Mouse (Mus musculus) embryonic facial prominence, embryonic 12.5 days (tissue): ENCODE measurements around the gene Tmem167. TPM values are rescaled to one million over a fixed set of nuclear protein-coding genes. Genes with fewer than 3 reads are reported as not detected.
A peak's percentile ranks its signal among the peaks of the same experiment; 100 is the strongest.
"Not testable (repeated sequence)": the region's sequence is repeated elsewhere in the genome, so short reads cannot be mapped to it uniquely, and the experiment has no call there.

Source experiments
- ATAC-seq: fragments of 200-750 bp; cut with Nextera tagmentation; 2 replicates; pipeline ENCODE4 v1.8.0; 2017; ENCODE audit not compliant: insufficient number of reproducible peaks, insufficient read depth, low FRiP score, low TSS enrichment
- H3K27ac ChIP-seq: fragments of 300-500 bp; sonication (generic); 2 replicates; pipeline ENCODE4 v1.5.1; 2016; ENCODE audit warnings: mild to moderate bottlenecking
- H3K27me3 ChIP-seq: fragments of 300-500 bp; sonication (generic); 2 replicates; pipeline ENCODE4 v1.6.1; 2016; ENCODE audit warnings: mild to moderate bottlenecking, moderate library complexity
- H3K36me3 ChIP-seq: fragments of 300-500 bp; sonication (generic); 2 replicates; pipeline ENCODE4 v1.6.1; 2016; ENCODE audit warnings: mild to moderate bottlenecking
- H3K4me1 ChIP-seq: fragments of 300-500 bp; sonication (generic); 2 replicates; pipeline ENCODE4 v1.6.1; 2016
- H3K4me2 ChIP-seq: fragments of 300-500 bp; sonication (generic); replicated peaks from 2 replicates; pipeline ENCODE4 v1.6.1; 2016; ENCODE audit warnings: mild to moderate bottlenecking, moderate library complexity
- H3K4me3 ChIP-seq: fragments of 300-500 bp; sonication (generic); 2 replicates; pipeline ENCODE4 v1.5.1; 2016; ENCODE audit warnings: mild to moderate bottlenecking
- H3K9ac ChIP-seq: fragments of 300-500 bp; sonication (generic); 2 replicates; pipeline ENCODE4 v1.6.1; 2016; ENCODE audit warnings: mild to moderate bottlenecking, moderate library complexity
- H3K9me3 ChIP-seq: fragments of 300-500 bp; sonication (generic); 2 replicates; pipeline ENCODE4 v1.6.1; 2016; ENCODE audit warnings: mild to moderate bottlenecking, moderate library complexity
- WGBS: fragments of 180-500 bp; shearing (Covaris S2); methylation state at CpG from one replicate; pipeline ENCODE4 v1.1.7; 2016; 5-methylcytosine and 5-hydroxymethylcytosine counted together
- polyA plus RNA-seq: library from polyadenylated mRNA; unstranded; fragments of >200 nt; fragmentation: Nextera tagmentation; extraction: Ambion mirVana; gene quantifications from 2 replicates; pipeline ENCODE4 v1.2.1, GENCODE M21; 2016

Gene Tmem167
- polyA plus RNA-seq, result 71.1 and 73.6 TPM in 2 replicates

- peak within 1 kb of the TSS; percentile 92 for H3K9ac ChIP-seq
- H3K36me3 ChIP-seq, result no peaks in the 10 kb centered on the region
- H3K27ac ChIP-seq, result peak within 1 kb of the TSS; percentile 91
- H3K27me3 ChIP-seq, result no peaks in the 10 kb centered on the region
- H3K4me3 ChIP-seq, result peak within 1 kb of the TSS; percentile 92
- H3K4me2 ChIP-seq, result peak within 1 kb of the TSS; percentile 90
- no peaks in the 10 kb centered on the region for H3K9me3 ChIP-seq
- 2% methylated on average over 41 of the region's 41 CpGs for WGBS
- ATAC-seq, result peak; percentile 100
- H3K4me1 ChIP-seq, result no peaks in the 10 kb centered on the region
These were observed at the start of gene Tmem167, which contains the start of gene Xrcc4 for GRCm38 (mm10) chr13:90088962-90089824. TSS of gene Tmem167 (plus strand) at chr13:90089123. TSS of gene Xrcc4 (minus strand) at chr13:90089608.

DNA sequence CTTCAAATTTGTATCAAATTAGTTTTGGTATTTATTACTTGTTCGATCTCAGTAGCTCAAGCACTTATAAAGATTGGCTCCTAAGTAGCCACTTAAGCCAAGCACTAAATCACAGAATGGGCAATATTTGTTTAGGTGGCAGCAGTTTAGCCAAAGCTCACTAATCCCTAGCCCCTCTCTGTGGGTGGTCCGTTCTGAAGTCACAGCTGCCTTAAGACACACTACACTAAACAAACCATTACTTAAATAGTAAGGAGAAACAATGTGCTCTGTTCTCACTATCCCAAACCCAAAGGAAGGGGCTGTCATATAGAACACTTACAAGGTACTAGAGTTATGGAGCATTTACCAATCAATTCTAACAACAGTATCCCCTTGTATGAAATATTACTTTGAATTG, 49.3 kb upstream of the Tmem167 start:
- no peak for ATAC-seq
- peaks cover 6% of the 10 kb centered on the region; the same call in 1 of the 2 replicates for H3K4me1 ChIP-seq
- WGBS, result 20% methylated on average over 2 of the region's 2 CpGs

DNA sequence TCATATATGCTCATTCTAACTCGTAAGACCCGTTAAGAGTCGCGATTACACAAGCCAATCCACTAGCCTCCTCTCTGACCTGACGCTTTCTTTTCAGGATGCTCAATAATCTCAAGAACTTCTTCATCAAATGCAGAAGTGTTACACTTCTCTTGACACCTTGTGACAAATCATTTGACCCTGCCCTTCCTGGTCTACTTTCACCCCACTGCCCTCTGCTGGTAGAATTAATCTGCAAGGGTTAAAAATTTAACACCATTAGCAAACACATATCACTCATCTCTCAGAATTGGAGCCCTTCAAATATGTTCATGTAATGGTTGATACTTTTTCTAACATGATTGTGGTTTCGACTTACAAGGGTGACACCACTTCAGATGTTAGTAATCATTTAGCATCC, 37.2 kb upstream of the Tmem167 start:
- H3K27ac ChIP-seq, result no peak overlapping the region
- no peak for ATAC-seq
- no peaks in the 10 kb centered on the region for H3K9me3 ChIP-seq
- H3K4me2 ChIP-seq, result no peak overlapping the region
- H3K36me3 ChIP-seq, result no peaks in the 10 kb centered on the region
- 84% methylated on average over 6 of the region's 6 CpGs for WGBS
- H3K4me3 ChIP-seq, result no peak overlapping the region
- no peak overlapping the region for H3K9ac ChIP-seq
- no peaks in the 10 kb centered on the region for H3K4me1 ChIP-seq
- H3K27me3 ChIP-seq, result no peaks in the 10 kb centered on the region

More for the DNA sequence above, 49.3 kb upstream of the Tmem167 start:
- no peak overlapping the region for H3K9ac ChIP-seq
- H3K36me3 ChIP-seq, result no peaks in the 10 kb centered on the region
- no peak overlapping the region for H3K4me2 ChIP-seq
- H3K27ac ChIP-seq, result no peak overlapping the region
- no peaks in the 10 kb centered on the region for H3K9me3 ChIP-seq
- no peaks in the 10 kb centered on the region for H3K27me3 ChIP-seq
- no peak overlapping the region for H3K4me3 ChIP-seq

DNA sequence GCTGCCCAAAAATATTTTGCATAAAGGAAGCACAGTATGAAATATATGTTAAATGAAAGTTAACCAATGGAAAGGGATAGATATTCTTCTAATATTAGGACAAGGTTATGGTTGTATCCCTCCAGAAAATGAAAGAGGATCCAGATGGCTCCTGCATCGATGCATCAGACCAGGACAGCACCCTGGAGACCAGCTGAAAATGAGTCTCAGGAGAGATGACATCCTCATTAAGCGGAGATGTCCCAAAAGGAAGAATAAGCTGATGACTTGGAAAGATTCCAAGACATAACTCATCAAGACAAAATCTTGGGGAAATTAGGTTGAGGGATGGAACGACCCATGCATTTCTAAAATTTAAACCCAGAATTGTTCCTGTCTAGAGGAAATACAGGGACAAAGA, 36.5 kb upstream of the Tmem167 start:
- no peak for ATAC-seq
- H3K27me3 ChIP-seq, result no peaks in the 10 kb centered on the region
- H3K9ac ChIP-seq, result no peak overlapping the region
- 77% methylated on average over 3 of the region's 3 CpGs for WGBS
- H3K4me1 ChIP-seq, result no peaks in the 10 kb centered on the region
- no peak overlapping the region for H3K4me2 ChIP-seq
- H3K27ac ChIP-seq, result no peak overlapping the region
- H3K9me3 ChIP-seq, result no peaks in the 10 kb centered on the region
- H3K4me3 ChIP-seq, result no peak overlapping the region
- H3K36me3 ChIP-seq, result no peaks in the 10 kb centered on the region

GRCm38 (mm10) chr13:90061877-90062276, 27.0 kb upstream of the Tmem167 start:
- Histone ChIP-seq H3K4me3 (no peak overlapping the region), H3K36me3 (no peaks in the 10 kb centered on the region), H3K27ac (no peak overlapping the region), H3K27me3 (no peaks in the 10 kb centered on the region), H3K4me2 (no peak overlapping the region), H3K4me1 (no peaks in the 10 kb centered on the region), H3K9ac (no peak overlapping the region), H3K9me3 (no peaks in the 10 kb centered on the region)
- WGBS, result 86% methylated on average over 1 of the region's 1 CpGs
- ATAC-seq, result no peak

GRCm38 (mm10) chr13:90089825-90090183, 881 bp downstream of the Tmem167 start:
- Histone ChIP-seq H3K9ac (peak overlapping the region; percentile 92), H3K9me3 (no peaks in the 10 kb centered on the region), H3K4me2 (peak overlapping the region; percentile 90), H3K27ac (peak overlapping the region; percentile 91), H3K4me1 (no peaks in the 10 kb centered on the region), H3K4me3 (peak overlapping the region; percentile 92), H3K36me3 (no peaks in the 10 kb centered on the region), H3K27me3 (no peaks in the 10 kb centered on the region)
- WGBS, result 1% methylated on average over 27 of the region's 27 CpGs
- ATAC-seq, result peak; percentile 86

DNA sequence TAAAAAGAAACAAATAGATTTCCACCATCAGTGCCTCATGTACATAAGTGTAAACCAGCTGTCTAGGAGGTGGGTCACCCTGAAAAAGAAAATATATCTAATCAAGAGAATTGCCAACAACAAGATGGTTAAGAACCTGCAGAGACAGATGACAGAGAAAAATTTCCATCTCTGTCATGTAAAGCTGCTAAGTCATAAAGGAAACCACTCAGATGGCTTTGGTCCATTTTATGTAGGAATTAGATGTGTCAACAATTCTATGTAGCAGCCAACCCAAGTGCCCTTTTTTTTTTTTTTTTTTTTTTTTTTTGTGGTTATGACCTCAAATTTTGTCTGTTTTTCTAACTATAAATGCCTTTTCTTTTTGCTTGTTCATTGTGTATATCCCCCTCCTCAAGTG, 12.6 kb downstream of the Tmem167 start:
- Histone ChIP-seq H3K9me3 (no peaks in the 10 kb centered on the region), H3K4me2 (no peak overlapping the region), H3K4me3 (no peak overlapping the region), H3K4me1 (no peaks in the 10 kb centered on the region), H3K27me3 (no peaks in the 10 kb centered on the region), H3K9ac (no peak overlapping the region), H3K27ac (no peak overlapping the region), H3K36me3 (peaks cover 27% of the 10 kb centered on the region)
- no peak for ATAC-seq

GRCm38 (mm10) chr13:90106139-90106538, 17.2 kb downstream of the Tmem167 start:
- no peaks in the 10 kb centered on the region for H3K27me3 ChIP-seq
- no peaks in the 10 kb centered on the region for H3K4me1 ChIP-seq
- ATAC-seq, result no peak
- no peak overlapping the region for H3K9ac ChIP-seq
- H3K4me2 ChIP-seq, result no peak overlapping the region
- H3K36me3 ChIP-seq, result peaks cover 27% of the 10 kb centered on the region
- H3K4me3 ChIP-seq, result no peak overlapping the region
- H3K27ac ChIP-seq, result no peak overlapping the region
- 95% methylated on average over 7 of the region's 7 CpGs for WGBS
- no peaks in the 10 kb centered on the region for H3K9me3 ChIP-seq

GRCm38 (mm10) chr13:90108746-90109145, 19.8 kb downstream of the Tmem167 start:
- not testable (repeated sequence) for H3K9me3 ChIP-seq, ATAC-seq, H3K4me1 ChIP-seq, H3K27ac ChIP-seq, H3K4me3 ChIP-seq, H3K9ac ChIP-seq, H3K4me2 ChIP-seq, H3K27me3 ChIP-seq
- 91% methylated on average over 5 of the region's 5 CpGs for WGBS
- peaks cover 22% of the 10 kb centered on the region for H3K36me3 ChIP-seq

DNA sequence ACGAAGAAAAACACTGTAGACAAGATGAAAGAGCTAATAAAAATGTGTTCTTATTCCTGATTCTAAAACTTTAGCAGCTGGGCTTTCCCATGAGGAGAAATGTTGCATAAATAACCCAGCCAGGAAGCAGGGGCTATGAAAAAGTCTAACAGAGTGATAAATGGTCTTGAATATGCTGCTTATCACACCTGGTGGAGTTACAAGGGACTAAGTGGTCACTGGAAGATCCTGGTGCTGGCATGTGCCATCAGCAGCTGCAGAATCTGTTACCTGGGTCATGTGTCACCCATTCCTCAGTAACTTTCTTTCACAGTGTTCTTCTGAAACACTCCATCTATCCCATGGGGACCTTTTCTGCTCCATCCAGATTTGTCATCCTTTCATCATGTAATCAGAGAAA, 22.8 kb downstream of the Tmem167 start:
- H3K4me1 ChIP-seq, result no peaks in the 10 kb centered on the region
- no peak overlapping the region for H3K9ac ChIP-seq
- ATAC-seq, result no peak
- 74% methylated on average over 1 of the region's 1 CpGs for WGBS
- no peaks in the 10 kb centered on the region for H3K27me3 ChIP-seq
- H3K9me3 ChIP-seq, result no peaks in the 10 kb centered on the region
- H3K4me3 ChIP-seq, result no peak overlapping the region
- no peak overlapping the region for H3K4me2 ChIP-seq
- no peak overlapping the region for H3K27ac ChIP-seq
- no peaks in the 10 kb centered on the region for H3K36me3 ChIP-seq

DNA sequence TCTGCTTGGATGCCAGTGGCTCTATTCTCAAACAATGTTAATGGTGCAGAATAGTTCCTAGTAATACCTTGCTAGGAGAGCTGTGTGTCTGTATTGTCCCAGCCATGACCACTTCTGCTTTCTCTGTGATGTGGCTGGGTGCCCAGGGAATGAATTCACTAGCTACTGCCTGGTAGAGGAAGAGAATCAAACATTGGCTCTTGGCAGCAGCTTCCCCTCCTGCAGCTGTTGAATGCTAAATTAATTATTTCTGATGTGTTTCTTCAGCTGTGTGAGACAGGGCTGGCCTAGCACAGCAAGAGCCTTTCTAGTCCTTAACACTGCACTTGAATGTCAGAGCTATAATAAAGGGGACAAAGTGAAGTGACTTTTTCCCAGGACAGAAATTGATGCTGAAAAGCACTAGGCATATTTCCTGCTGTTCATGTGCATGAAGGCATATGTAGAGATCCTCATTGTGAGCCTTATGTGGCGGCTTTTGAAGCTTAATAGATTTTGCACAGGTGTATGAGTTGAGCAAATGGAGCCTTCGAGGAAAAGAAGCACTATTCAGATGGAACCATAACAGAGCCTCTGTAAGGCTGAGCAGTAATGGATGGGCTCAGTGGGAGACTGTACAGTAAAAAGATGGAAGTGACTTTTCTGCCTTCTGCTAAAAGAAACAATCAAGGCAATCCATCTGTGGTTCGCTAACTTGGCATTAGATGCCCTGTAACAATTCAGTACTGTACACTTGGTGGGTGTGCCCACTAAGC, 47.4 kb downstream of the Tmem167 start:
- peak; percentile 35; the same call in 1 of the 2 replicates for ATAC-seq
- H3K4me2 ChIP-seq, result no peak overlapping the region
- no peaks in the 10 kb centered on the region for H3K9me3 ChIP-seq
- H3K36me3 ChIP-seq, result no peaks in the 10 kb centered on the region
- WGBS, result 78% methylated on average over 3 of the region's 3 CpGs
- no peaks in the 10 kb centered on the region; the same call in 1 of the 2 replicates for H3K4me1 ChIP-seq
- H3K4me3 ChIP-seq, result no peak overlapping the region
- no peaks in the 10 kb centered on the region for H3K27me3 ChIP-seq
- no peak overlapping the region for H3K27ac ChIP-seq
- no peak overlapping the region for H3K9ac ChIP-seq

GRCm38 (mm10) chr13:90141681-90142080, 52.8 kb downstream of the Tmem167 start:
- H3K27ac ChIP-seq, result no peak overlapping the region
- 80% methylated on average over 1 of the region's 1 CpGs for WGBS
- no peaks in the 10 kb centered on the region for H3K27me3 ChIP-seq
- H3K36me3 ChIP-seq, result no peaks in the 10 kb centered on the region
- no peak overlapping the region for H3K9ac ChIP-seq
- no peak for ATAC-seq
- H3K4me2 ChIP-seq, result no peak overlapping the region
- H3K9me3 ChIP-seq, result no peaks in the 10 kb centered on the region
- no peak overlapping the region for H3K4me3 ChIP-seq
- H3K4me1 ChIP-seq, result 0 out of 2 replicates have a peak, but pooled peaks cover 3% of the 10 kb centered on the region
